Mouse (Mus musculus): ENCODE measurements around the gene Tgfb3. TPM values are rescaled to one million over a fixed set of nuclear protein-coding genes. Genes with fewer than 3 reads are reported as not detected.

Tgfb3 gene
- total and polyA plus RNA-seq, 2 experiments from 2014 or later: 12.1 to 14.2 TPM

GRCm38 (mm10) chr12:86046776-86047175 is 32.1 kb downstream of the Tgfb3 start:
- TF ChIP-seq EP300 (IDR thresholded peaks at IDR 0.05; ENCODE audit: low read depth): no peak
- no peak for TF ChIP-seq CTCF (IDR thresholded peaks at IDR 0.05; ENCODE audit: low read depth)

GRCm38 (mm10) chr12:86046141-86046540 is 32.7 kb downstream of the Tgfb3 start:
- no peak for ATAC-seq (ENCODE audit: insufficient read depth, low read depth)
- 74% methylated on average over 5 of the region's 5 CpGs for WGBS
- Histone ChIP-seq H3K4me2 (ENCODE audit: low read depth, low read length) (no peak overlapping the region), H3K4me1 (ENCODE audit: control insufficient read depth, insufficient read depth) (no peaks in the 10 kb centered on the region; the same call in 1 of the 2 replicates), H3K27me3 (ENCODE audit: control insufficient read depth, insufficient read depth, low read length) (no peaks in the 10 kb centered on the region), H3K9me3 (replicated peaks; ENCODE audit: control insufficient read depth, low read length) (0 out of 2 replicates have a peak, but pooled peaks cover 7% of the 10 kb centered on the region), H3K9ac (replicated peaks; ENCODE audit: low read depth, low read length) (no peak overlapping the region), H3K27ac (ENCODE audit: low read depth) (no peak overlapping the region), H3K36me3 (replicated peaks; ENCODE audit: control insufficient read depth, insufficient read depth, low read length) (0 out of 2 replicates have a peak, but pooled peaks cover 5% of the 10 kb centered on the region), H3K4me3 (ENCODE audit: low read depth, low read length) (no peak overlapping the region)
- TF ChIP-seq CTCF (IDR thresholded peaks at IDR 0.05; ENCODE audit: low read depth) (no peak), EP300 (IDR thresholded peaks at IDR 0.05; ENCODE audit: low read depth) (no peak)
- DNase-seq (ENCODE audit: low spot score): no peak

More at GRCm38 (mm10) chr12:86046776-86047175, 32.1 kb downstream of the Tgfb3 start:
- no peak for ATAC-seq (ENCODE audit: insufficient read depth, low read depth)
- Histone ChIP-seq H3K4me1 (ENCODE audit: control insufficient read depth, insufficient read depth) (no peaks in the 10 kb centered on the region; the same call in 1 of the 2 replicates), H3K4me2 (ENCODE audit: low read depth, low read length) (no peak overlapping the region), H3K27me3 (ENCODE audit: control insufficient read depth, insufficient read depth, low read length) (no peaks in the 10 kb centered on the region), H3K9ac (replicated peaks; ENCODE audit: low read depth, low read length) (no peak overlapping the region), H3K4me3 (ENCODE audit: low read depth, low read length) (no peak overlapping the region), H3K9me3 (replicated peaks; ENCODE audit: control insufficient read depth, low read length) (0 out of 2 replicates have a peak, but pooled peaks cover 7% of the 10 kb centered on the region), H3K27ac (ENCODE audit: low read depth) (no peak overlapping the region), H3K36me3 (replicated peaks; ENCODE audit: control insufficient read depth, insufficient read depth, low read length) (0 out of 2 replicates have a peak, but pooled peaks cover 5% of the 10 kb centered on the region)
- no peak for DNase-seq (ENCODE audit: low spot score)
- 87% methylated on average over 2 of the region's 2 CpGs for WGBS

DNA sequence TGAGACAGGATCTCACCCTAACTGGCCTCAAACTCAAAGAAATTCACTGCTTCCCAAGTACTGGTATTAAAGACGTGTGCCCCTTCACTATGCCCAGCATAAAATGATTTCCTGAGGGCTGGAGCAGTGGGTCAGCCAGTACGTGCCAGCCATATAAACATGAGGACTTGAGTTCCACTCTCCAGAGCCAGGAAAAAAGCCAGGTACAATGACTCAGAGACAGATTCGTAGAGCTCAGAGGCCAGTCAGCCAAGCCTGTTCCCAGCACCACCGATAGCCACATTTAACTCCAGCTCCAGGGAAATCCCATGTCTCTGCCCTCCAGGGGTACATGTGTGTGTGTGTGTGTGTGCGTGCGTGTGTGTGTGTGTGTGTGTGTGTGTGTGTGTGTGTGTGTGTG is 39.1 kb downstream of the Tgfb3 start:
- 63% methylated on average over 6 of the region's 6 CpGs for WGBS
- Histone ChIP-seq H3K36me3 (replicated peaks; ENCODE audit: control insufficient read depth, insufficient read depth, low read length) (0 out of 2 replicates have a peak, but pooled peaks cover 5% of the 10 kb centered on the region), H3K27ac (ENCODE audit: low read depth) (no peak overlapping the region), H3K9ac (replicated peaks; ENCODE audit: low read depth, low read length) (no peak overlapping the region), H3K9me3 (replicated peaks; ENCODE audit: control insufficient read depth, low read length) (0 out of 2 replicates have a peak, but pooled peaks cover 7% of the 10 kb centered on the region), H3K4me2 (ENCODE audit: low read depth, low read length) (no peak overlapping the region), H3K4me3 (ENCODE audit: low read depth, low read length) (no peak overlapping the region), H3K27me3 (ENCODE audit: control insufficient read depth, insufficient read depth, low read length) (no peaks in the 10 kb centered on the region), H3K4me1 (ENCODE audit: control insufficient read depth, insufficient read depth) (peaks cover 3% of the 10 kb centered on the region; the same call in 1 of the 2 replicates)
- no peak for DNase-seq (ENCODE audit: low spot score)
- TF ChIP-seq EP300 (IDR thresholded peaks at IDR 0.05; ENCODE audit: low read depth): no peak
- no peak for ATAC-seq (ENCODE audit: insufficient read depth, low read depth)

GRCm38 (mm10) chr12:86039078-86039477 is 39.8 kb downstream of the Tgfb3 start:
- TF ChIP-seq EP300 (IDR thresholded peaks at IDR 0.05; ENCODE audit: low read depth) (no peak), CTCF (IDR thresholded peaks at IDR 0.05; ENCODE audit: low read depth) (no peak)
- Histone ChIP-seq H3K4me1 (ENCODE audit: control insufficient read depth, insufficient read depth) (peaks cover 3% of the 10 kb centered on the region; the same call in 1 of the 2 replicates), H3K27ac (ENCODE audit: low read depth) (no peak overlapping the region; the same call in 1 of the 2 replicates), H3K4me2 (ENCODE audit: low read depth, low read length) (no peak overlapping the region), H3K36me3 (replicated peaks; ENCODE audit: control insufficient read depth, insufficient read depth, low read length) (0 out of 2 replicates have a peak, but pooled peaks cover 5% of the 10 kb centered on the region), H3K9ac (replicated peaks; ENCODE audit: low read depth, low read length) (no peak overlapping the region), H3K9me3 (replicated peaks; ENCODE audit: control insufficient read depth, low read length) (0 out of 2 replicates have a peak, but pooled peaks cover 7% of the 10 kb centered on the region), H3K4me3 (ENCODE audit: low read depth, low read length) (no peak overlapping the region), H3K27me3 (ENCODE audit: control insufficient read depth, insufficient read depth, low read length) (no peaks in the 10 kb centered on the region)
- WGBS: 71% methylated on average over 5 of the region's 5 CpGs
- DNase-seq (ENCODE audit: low spot score): no peak
- ATAC-seq (ENCODE audit: insufficient read depth, low read depth): no peak

- no peak for DNase-seq (ENCODE audit: low spot score)
- H3K27me3 ChIP-seq (ENCODE audit: control insufficient read depth, insufficient read depth, low read length): no peaks in the 10 kb centered on the region
- no peaks in the 10 kb centered on the region for H3K9me3 ChIP-seq (replicated peaks; ENCODE audit: control insufficient read depth, low read length)
- TF ChIP-seq EP300 (IDR thresholded peaks at IDR 0.05; ENCODE audit: low read depth) (no peak), CTCF (IDR thresholded peaks at IDR 0.05; ENCODE audit: low read depth) (no peak)
- no peak overlapping the region for H3K4me2 ChIP-seq (ENCODE audit: low read depth, low read length)
- WGBS: 43% methylated on average over 12 of the region's 12 CpGs
- H3K9ac ChIP-seq (replicated peaks; ENCODE audit: low read depth, low read length): no peak overlapping the region
- no peak overlapping the region for H3K27ac ChIP-seq (ENCODE audit: low read depth)
- peaks cover 3% of the 10 kb centered on the region; the same call in 1 of the 2 replicates for H3K4me1 ChIP-seq (ENCODE audit: control insufficient read depth, insufficient read depth)
- H3K36me3 ChIP-seq (replicated peaks; ENCODE audit: control insufficient read depth, insufficient read depth, low read length): no peaks in the 10 kb centered on the region
- no peak overlapping the region for H3K4me3 ChIP-seq (ENCODE audit: low read depth, low read length)
- ATAC-seq (ENCODE audit: insufficient read depth, low read depth): peak; percentile 68
Measured at GRCm38 (mm10) chr12:86037235-86037921, 41.5 kb downstream of the Tgfb3 start.

All from heart, postnatal 0 days (tissue).